Mouse (Mus musculus) erythroblast, embryonic 14.5 days (primary cell): ENCODE results near the gene Tspo.

Experiments
- GATA1 ChIP-seq: IDR thresholded peaks from 2 replicates; pipeline ENCODE4 v1.6.1; 2012; ENCODE audit warnings: low read length, inconsistent platforms, mixed read lengths
- TAL1 ChIP-seq: IDR thresholded peaks from 3 replicates; pipeline ENCODE4 v1.6.1; 2012; ENCODE audit warnings: low read length, inconsistent platforms, mixed read lengths

DNA sequence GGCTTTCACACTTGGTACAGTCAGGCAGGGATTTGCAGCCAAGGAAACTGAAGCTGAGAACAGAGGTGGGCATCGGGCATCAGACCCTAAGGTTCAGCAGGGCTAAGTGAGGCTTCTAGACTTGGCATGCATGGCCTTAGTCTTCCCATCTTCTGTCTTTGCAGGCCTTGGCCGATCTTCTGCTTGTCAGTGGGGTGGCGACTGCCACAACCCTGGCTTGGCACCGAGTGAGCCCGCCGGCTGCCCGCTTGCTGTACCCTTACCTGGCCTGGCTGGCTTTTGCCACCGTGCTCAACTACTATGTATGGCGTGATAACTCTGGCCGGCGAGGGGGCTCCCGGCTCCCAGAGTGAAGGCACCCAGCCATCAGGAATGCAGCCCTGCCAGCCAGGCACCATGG lies 10.2 kb downstream of the Tspo start:
- TF ChIP-seq TAL1 (no peak), GATA1 (no peak)
